Mouse (Mus musculus): ENCODE measurements around the gene Camkmt.

The Camkmt gene

DNA sequence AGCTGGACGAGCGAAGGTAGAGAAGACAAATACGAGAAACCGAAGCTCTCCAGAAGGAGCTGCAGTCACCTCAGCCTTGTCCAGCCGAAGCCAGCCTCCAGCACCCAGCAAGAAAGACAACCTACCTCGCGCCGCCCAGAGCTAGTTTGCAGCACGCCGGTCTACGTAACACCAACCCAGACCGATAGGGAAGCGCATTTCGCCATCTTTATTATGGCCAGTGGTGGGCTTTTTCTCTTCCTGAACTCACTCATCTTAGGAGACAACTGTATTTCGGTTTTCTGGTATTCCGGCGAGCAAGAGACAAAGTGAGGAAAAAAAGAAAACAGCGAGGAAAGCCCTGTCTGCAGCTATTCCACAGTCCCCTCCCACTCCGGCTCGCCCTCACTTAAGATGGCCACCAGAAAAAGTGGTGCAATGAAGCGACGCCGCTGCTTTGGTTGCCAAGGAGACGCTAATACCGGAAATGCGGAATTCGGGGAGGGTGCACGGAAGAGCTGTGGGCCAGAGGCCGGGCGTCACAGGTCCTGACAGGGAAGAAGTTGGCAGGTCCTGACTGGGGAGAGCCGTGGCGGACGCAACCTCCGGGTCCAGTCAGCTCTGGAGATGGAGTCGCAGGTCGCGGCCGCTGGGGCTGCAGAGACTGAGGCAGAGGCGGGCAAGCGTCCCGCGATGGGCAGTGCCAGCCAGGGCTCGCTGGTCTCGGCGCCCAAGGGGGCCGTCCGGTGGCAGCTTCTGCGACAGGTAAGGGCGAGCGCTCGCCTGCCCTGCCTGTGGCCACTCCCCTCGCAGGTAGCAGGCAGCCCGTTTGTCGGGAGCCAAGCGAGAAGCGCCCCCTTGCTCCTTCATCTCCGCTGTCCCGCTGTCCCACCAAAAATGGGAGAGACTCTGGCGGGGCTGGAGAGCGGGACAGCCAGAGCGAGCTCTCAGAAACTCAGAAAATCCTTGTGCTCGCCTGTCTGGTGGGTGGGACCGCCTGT, at the start of gene Camkmt, which contains the start of gene Prepl:
Camkmt (plus strand) TSS at position 433 of the 980 bp plus-strand sequence.
Prepl (minus strand) TSS at position 122 of the 980 bp plus-strand sequence.
- DNase-seq (ENCODE audit: low spot score in 2 of 2): peak; percentile 85 to 90

DNA sequence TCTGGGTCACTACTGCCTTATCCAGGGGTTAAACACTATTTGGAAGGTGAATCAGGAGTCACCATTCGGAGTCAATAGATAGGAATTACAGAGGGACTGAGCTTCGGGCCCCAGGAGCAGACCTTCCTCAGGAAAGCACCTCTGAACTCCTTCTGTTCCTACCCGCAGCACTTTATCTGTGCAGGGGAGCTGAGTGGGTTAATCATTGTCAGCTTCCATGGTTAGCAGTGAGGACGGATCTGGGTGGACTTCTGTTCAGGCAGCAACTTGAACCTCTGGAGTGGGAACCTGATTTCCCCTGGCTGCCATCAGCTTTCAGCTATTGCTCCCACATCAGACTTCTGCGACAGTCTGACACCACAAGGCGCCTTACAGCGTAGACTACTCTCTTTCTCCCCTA, 49.4 kb upstream of the Camkmt start:
- DNase-seq (ENCODE audit: low spot score in 2 of 2): no peak

DNA sequence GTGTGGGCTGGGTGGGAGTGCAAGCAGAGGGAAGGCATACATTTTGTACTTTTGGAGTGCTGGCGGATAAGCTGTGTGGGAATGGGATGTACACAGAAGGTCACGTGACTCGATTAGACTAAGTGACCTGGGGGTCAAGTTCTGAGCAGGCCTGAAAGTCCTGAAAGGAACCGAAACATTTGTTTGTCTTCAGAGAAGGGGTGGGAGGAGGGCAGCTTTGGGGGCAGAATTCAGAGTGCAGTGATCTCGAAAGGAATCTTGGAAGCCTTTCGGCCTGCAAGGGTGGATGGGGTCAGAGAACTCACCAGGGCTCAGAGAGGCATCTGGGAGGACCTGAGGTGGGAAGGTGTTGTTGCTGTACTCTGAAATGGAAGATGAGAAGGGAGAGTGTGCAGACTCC, 47.9 kb upstream of the Camkmt start:
- no peak for DNase-seq (ENCODE audit: low spot score in 2 of 2)

DNA sequence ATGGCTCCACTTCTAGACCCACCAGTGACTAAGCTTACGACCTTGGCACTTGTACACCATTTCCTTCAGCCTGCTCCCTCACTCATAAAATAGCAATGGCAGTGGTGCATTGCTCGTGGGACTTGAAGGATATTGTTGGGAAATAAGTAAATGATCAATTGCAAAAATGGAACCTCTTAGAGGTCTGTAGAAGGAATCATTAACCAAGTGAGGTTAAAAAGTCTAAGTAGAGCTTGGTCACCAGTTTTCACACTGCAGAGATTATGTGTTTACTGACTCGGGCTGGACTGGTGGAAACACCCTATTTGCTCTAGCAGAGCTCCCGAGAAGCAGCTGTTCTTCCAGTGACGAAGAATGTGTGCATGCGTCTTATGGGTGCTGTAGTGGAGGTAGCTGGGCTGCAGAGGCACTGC, 46.9 kb upstream of the Camkmt start:
- no peak for DNase-seq (ENCODE audit: low spot score in 2 of 2)

DNA sequence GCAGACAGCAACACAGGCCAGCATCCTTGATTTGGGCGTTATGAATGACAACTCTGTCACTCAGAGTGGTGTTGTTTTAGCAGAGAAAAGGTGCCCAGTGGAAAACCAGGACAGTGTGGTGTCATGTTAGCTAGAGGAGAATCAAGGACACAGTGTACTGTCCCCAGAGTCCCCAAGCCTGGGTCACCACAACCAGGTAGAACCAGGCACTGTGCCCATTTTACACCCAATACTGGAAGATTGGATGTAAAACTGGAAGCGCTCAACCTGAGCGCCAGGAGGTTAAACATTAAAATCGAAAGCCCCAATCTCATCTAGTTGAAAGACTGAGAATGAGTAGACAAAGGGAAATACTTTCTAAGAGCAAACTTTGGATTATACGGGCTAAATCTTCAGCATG, 45.9 kb upstream of the Camkmt start:
- no peak for DNase-seq (ENCODE audit: low spot score in 2 of 2)

DNA sequence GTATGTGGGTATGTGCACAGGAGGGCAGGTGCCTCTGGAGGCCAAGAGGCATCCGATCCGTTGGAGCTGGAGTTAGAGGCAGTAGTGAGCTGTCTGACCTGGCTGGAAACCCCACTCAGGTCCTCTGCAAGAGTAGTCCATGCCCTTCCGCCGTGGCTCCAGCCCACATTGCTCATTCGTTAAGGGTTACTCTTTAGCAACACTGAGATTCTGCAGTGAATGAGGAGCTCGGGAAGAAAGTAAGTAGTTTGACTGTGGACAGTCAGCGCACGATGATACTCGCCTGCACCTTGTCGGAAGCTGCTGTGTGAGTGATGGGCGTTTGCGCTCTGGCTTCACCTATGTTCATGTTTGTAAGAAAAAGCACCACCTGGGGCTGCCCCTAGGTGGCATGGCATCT, 45.2 kb upstream of the Camkmt start:
- no peak for DNase-seq (ENCODE audit: low spot score in 2 of 2)

DNA sequence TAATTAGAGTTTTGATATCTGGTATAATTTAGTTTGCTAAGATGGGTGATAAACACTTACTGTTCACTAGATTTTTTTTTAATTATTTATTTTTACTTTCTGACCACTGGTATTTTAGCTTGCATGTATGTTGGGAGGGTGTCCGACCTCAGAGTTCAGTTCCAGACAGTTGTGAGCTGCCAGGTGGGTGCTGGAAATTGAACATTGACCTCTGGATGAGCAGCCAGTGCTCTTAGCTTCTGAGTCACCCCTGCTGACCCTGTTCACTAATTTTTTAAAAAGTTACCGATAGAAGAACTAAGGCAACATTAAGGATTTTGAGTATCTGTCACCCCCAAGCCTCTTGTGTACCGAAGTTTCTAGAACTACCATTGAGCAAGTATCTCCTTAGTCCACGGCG, 42.0 kb upstream of the Camkmt start:
- no peak for DNase-seq (ENCODE audit: low spot score in 2 of 2)

DNA sequence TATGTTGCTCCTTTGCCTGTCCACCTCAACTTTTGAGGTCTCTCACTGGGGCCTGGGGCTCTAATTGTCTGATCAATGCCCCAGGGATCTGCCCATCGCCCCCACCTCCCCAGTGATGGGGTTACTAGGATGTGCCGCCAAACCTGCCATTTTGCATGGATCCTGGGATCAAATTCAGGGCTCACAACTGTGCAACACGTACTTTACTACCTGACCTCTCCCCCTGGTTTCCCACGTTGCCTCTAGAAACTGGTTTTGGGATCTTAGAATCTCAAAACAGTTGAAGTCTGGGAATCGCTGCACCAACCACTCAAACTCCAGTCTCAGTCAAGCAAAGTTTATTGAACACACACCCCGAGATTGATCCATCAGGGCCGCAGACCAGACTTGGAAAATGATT, 32.1 kb upstream of the Camkmt start:
- DNase-seq (ENCODE audit: low spot score in 2 of 2): no peak

DNA sequence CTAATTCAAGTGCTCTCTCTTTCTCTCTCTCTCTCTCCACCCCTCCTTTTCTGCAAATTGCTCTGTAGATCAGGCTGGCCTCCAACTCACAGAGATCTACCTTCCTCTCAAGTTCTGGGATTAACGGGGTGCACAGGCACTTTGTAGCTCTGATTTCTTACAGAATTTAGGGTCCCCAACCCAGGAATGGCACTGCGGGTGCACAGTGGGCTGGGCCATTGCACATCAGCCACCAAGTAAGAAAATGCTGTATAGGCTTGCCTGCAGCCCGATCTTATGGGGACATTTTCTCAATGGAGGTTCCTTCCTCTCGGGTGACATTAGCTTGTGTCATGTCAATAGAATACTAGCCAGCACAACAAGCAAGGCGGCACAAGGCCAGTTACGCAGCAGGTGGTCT, 31.2 kb upstream of the Camkmt start:
- no peak for DNase-seq (ENCODE audit: low spot score in 2 of 2)

DNA sequence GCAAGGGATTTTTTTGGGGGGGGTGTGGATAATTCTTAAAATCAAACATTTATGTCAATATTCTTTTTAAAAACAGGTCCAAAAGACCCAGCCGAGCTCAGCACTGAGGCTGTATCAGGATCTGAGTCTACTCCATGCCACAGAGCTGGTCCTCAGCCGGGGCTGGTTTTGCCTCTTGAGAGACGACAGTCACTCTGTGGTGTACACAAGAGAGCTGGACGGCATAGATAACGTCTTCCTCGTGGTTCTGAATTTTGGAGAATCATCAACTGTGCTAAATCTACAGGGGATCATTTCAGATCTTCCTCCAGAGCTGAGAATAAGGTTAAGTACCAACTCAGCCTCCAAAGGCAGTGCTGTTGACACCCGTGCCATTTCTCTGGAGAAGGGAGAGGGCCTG, 26.8 kb upstream of the Camkmt start:
- DNase-seq (ENCODE audit: low spot score in 2 of 2): no peak

DNA sequence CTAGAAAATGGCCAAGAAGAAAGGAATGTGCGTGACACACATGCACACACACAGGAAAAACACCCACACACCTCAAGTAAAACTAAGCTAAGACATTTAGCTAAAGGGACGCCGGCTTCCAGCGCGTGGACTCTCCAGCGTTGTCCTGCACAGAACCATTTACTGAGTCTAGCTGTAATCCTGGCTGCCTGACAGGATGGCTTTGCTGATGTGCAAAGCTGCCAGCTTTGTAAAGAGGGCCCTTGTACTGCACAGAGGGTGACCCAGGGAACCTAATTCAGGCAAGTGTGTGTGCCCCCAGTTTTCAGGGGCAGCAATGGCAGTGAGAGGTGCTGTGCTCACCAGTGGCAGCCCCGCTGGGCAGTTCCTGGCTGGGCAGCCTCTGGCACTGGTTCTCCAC, 23.0 kb upstream of the Camkmt start:
- DNase-seq (ENCODE audit: low spot score in 2 of 2): no peak

DNA sequence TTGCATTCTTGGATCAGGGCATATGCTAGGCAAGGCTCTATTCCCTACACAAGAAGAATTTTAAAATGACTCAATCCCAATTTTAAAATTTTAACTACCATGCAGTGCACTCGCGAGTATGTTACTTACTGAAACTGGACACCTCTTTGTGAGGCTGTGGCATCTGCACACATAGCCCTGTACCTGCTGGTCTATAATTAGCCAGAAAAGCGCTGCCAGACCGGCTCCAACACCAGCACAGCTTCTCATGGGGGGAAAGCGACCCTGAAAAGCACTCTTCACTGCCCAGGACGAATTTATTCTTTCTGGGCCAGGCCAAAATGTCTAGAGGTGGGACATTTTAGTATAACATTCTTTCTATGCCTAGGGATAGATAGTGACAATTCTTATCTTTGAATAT, 19.7 kb upstream of the Camkmt start:
- DNase-seq (ENCODE audit: low spot score in 2 of 2): no peak

DNA sequence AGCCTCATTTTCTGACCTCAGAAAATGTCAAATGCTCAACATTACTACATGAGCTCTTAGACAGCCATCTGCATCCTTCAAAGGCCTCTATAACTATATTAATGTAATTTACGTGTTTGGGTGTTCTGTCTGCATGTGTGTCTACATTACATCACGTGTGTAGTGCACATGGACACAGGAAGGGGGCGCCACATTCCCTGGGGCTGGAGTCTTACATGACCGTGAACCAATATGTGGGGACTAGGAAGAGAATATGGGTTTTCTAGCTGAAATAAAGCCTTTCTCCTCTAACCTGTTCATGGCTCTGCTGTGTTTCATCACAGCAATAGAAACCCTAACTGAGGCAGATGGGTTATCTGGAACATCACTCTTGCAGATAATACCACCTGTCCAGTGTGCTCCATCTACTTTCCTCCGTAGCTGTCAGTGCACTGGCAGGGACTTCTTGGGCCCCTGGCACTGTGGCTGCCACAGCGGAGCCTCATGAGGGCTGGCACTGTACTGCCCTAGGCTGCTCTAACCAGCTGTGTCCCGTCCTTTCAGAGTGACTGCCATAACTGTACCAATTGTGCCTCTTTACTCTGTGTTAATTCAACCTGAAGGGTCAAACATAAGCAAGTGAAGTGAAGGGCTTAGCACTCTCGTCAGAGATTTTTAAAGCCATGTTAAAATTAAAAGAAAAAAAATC, 19.1 kb upstream of the Camkmt start:
- no peak for DNase-seq (ENCODE audit: low spot score in 2 of 2)

DNA sequence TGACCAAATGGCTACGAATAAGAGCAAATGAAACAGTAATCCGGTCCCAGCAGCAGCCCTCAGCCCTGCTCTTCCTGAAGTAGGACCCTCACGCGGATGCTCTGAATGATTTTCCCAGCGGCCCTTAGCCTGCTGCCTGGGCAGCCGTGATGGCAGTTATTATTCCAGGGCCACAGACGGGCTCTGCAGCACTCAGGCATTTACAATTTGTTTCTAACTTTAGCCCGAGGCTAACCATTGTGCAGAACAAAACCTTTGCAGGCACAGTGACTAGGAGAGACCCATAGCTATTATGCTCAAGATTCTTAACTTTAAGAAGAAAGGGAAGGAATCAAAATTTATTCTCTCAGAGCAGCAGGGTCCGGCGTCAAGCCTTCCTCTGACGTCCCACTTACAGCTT, 18.0 kb upstream of the Camkmt start:
- no peak for DNase-seq (ENCODE audit: low spot score in 2 of 2)

DNA sequence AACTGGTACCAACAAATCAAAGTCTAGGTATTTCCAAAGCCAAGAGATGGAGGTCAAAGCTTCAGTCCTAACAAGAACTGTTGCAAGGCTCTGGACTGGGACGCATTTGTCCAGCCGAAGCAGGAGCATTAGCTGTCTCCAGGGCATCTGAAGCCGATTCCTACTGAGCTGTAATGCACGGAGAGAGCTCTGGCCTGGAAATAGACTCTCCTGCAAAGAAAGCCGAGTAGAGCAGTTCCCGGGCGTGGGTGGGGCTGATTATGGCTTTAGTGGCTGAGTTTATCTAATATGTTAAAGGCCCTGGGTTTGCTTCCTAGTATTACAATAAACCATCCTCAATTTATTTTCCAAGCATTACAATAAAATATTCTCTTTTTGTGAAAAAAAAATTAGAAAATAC, 17.1 kb upstream of the Camkmt start:
- DNase-seq (ENCODE audit: low spot score in 2 of 2): no peak

DNA sequence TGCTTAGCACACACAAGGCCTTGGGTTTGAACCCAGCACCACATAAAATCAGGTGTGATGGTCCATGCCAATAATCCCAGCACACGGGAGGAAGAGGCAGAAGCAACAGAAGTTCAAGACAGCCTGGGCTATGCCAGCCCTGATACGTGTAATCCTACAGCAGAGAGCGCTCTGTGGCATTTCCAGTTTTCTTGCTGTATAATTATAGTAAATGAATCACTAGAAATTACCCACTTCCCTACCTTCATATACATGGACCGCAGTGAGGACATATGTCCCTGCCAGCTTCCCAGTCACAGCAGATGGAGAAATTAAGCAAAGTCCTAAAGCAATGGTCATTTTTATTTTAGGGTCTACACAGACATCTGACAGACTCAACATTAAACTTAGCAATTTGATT, 16.3 kb upstream of the Camkmt start:
- no peak for DNase-seq (ENCODE audit: low spot score in 2 of 2)

DNA sequence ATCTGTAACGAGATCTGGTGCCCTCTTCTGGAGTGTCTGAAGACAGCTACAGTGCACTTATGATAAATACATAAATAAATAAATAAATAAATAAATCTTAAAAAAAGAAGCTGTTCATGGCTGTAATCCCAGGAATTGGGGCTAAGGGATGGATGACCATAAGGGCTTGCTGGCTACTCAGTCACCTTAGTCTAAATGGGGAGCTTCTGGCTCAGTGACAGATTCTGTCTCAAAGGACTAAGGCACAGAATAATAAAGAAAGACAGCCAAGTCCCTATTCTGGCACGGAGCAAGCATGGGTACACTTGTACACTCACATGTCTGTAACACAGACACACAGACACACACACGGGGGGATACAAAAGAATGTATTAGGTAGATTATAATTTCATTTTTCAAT, 11.1 kb upstream of the Camkmt start:
- DNase-seq (ENCODE audit: low spot score in 2 of 2): no peak

DNA sequence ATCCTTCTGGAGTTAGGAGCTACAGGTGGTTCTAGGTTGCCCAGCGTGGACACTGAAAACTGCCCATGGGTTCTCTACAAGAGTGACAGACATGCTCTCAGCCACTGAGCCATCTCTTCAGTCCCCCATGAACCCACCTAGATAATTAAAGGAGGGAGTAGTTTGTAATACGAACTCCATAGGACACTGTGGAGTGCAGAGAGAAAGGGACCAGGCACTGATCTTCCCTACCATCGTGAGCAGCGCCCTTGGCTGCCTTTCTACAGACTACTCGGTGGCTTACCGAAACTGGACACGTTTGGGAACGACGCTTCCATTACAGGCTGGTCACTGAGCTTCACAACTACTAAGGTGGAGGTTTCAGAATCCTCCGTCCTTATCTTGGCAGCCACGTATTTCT, 9.6 kb upstream of the Camkmt start:
- DNase-seq (ENCODE audit: low spot score in 2 of 2): no peak

DNA sequence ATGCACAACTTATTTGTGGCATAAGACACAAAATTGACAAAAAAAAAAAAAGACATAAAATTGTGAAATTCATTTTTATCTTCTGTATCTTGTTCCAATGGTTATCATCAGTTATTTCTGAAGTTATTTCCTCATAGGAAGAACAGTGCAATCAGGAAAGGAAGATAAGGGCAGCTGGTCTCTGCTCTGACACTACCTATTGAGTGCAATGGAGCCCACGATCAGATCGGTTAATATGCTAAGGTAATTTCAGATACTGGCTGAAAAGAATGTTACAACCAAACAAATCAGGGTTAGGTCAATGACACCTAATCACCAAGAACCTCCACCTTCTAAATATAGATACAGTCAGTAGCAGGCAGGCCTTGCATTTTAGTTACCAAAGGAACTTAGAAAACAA, 5.0 kb upstream of the Camkmt start:
- no peak for DNase-seq (ENCODE audit: low spot score in 2 of 2)

DNA sequence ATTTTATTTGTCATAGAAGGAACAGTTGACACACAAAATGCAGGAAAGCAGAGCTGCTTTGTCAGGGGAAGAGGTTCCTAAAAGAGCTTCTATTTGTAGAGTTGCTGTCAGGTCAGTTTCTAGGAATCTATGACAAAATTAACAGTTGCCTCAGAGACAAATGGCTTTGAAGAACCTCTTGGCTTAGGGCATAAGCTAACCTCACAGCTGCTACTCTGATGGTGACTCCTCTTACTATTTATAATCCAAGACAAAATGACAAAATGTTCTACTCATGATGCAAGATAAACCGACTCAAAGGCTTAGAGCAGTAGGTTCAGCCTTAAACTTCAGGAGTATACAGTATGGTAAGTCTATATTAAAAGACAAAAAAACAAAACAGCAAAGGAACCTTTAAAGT, 3.9 kb upstream of the Camkmt start:
- no peak for DNase-seq (ENCODE audit: low spot score in 2 of 2)

DNA sequence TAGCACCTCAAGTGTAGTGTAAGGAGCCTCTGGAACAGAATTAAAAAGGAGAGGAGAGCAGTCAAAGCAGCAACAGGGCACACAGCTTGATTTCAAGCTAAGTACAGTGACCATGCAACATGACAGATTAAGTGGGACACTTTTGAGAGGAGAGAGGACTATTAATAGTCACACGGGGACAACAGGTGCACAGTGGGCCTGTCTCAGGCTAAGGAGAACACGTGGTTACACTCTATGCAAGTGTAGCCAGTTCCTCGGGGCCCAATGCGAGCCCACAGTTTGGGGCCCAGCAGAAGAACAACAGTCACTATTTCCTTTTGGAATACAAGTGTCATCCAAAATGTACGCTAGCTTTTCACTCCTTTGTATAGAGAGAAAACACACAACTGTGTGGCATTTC, 2.8 kb upstream of the Camkmt start:
- no peak for DNase-seq (ENCODE audit: low spot score in 2 of 2)

DNA sequence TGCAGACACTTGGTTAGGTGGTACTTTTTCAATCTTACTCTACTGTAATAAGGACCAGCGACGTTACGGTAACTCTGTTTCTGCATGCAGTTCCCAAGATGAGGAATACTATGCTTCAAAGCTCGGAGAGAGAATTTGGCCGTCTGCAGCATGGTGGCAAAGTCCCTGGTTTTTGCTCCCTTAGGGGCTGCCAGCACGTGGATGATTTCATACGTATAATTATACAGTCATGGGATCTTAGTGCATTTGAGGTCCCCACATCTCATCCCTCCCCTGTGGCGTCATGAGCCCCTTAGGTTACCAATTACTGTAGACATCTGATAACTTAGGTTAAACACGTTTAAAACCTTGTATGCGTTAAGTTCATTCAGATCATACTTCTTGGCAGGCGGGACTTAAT, 2.0 kb upstream of the Camkmt start:
- DNase-seq (ENCODE audit: low spot score in 2 of 2): no peak

DNA sequence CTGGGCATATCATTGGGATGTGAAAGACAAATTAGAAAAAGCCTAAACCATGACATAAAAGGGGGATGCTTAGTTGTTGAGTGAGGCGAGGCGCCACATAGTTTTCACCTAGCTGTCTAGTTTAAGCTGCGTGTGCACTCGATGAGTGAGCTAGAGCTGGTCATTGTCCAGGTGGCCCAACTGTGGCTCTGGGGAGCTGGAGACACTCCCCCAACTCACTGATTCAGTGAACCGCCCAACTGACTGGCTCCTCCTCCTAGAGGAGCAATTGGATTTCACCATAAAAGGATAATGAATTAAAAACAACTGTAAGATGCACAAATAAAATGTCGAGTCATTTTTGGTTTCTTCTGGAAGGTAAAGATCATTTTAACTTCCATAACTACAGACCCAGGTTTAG, 1.3 kb upstream of the Camkmt start:
- no peak for DNase-seq (ENCODE audit: low spot score in 2 of 2)

Data from spleen, postnatal 14 days (tissue).